Mouse (Mus musculus) effector memory CD4-positive, alpha-beta T cell, adult 7 months (primary cell): ENCODE measurements around the gene Sorcs1. TPM values are rescaled to one million over a fixed set of nuclear protein-coding genes. Genes with fewer than 3 reads are reported as not detected.

ENCODE experiments used
- polyA plus RNA-seq: library from polyadenylated mRNA; unstranded; fragments of 100-300 nt; shearing (Covaris generic); gene quantifications from one replicate; pipeline ENCODE4 v1.2.1, GENCODE M21; 2017

The Sorcs1 gene
- not detected for polyA plus RNA-seq

GRCm38 (mm10) chr19:50677903-50678896 lies at the start of gene Sorcs1:
Gene Sorcs1, minus strand, starts transcription at chr19:50678646.

